Mouse (Mus musculus): Measurements from ENCODE around the gene Cul3.

- TF ChIP-seq POLR2A (IDR thresholded peaks at IDR 0.05; ENCODE audit: control insufficient read depth, extremely low read depth, insufficient read depth, low read length, poor library complexity), result no peak
- no peak for TF ChIP-seq CTCF (IDR thresholded peaks at IDR 0.05; ENCODE audit: borderline replicate concordance, control insufficient read depth, extremely low read depth, insufficient read depth, low read length, poor library complexity)
These were observed 115.4 kb downstream of the Cul3 start for GRCm38 (mm10) chr1:80224839-80225412.

Measured in thymus, adult 2 months (tissue).